Mouse (Mus musculus): ENCODE measurements around the gene Ovca2. TPM values are rescaled to one million over a fixed set of nuclear protein-coding genes. Genes with fewer than 3 reads are reported as not detected.

Gene Ovca2
- polyA plus RNA-seq, 1 experiment = 19.9 TPM

- DNase-seq (ENCODE audit: low spot score) = no peak
Measured at GRCm38 (mm10) chr11:75126384-75126783, 52.3 kb downstream of the Ovca2 start.

Other genes with a start within 250 kb of the Ovca2 start
- 16.9 and 20.7 TPM in 2 replicates for gene Hic1, start 9.3 kb downstream of the Ovca2 start, polyA plus RNA-seq (2012; rRNA removed)
- gene Dph1, start 12.4 kb upstream of the Ovca2 start, polyA plus RNA-seq (2012; rRNA removed) = 20.1 and 26.6 TPM in 2 replicates
- gene Rtn4rl1, start 14.9 kb upstream of the Ovca2 start, polyA plus RNA-seq (2012; rRNA removed) = 23.3 and 34.8 TPM in 2 replicates
- gene Rpa1, start 169.5 kb upstream of the Ovca2 start, polyA plus RNA-seq (2012; rRNA removed) = 55.4 and 72.0 TPM in 2 replicates
- gene Smyd4, start 169.6 kb upstream of the Ovca2 start, polyA plus RNA-seq (2012; rRNA removed) = 6.7 and 6.8 TPM in 2 replicates
- 85.3 and 147 TPM in 2 replicates for gene Serpinf1, start 243.9 kb upstream of the Ovca2 start, polyA plus RNA-seq (2012; rRNA removed)

All from urinary bladder, adult 2 months (tissue).